Mouse (Mus musculus) embryo, embryonic 11.5 days (tissue): ENCODE measurements around the gene Dctn2.

ENCODE experiments used
- DNase-seq: peaks from one replicate; pipeline ENCODE4 v3.0.0-alpha.2; 2012; ENCODE audit warnings: low read depth, low spot score

The Dctn2 gene

DNA sequence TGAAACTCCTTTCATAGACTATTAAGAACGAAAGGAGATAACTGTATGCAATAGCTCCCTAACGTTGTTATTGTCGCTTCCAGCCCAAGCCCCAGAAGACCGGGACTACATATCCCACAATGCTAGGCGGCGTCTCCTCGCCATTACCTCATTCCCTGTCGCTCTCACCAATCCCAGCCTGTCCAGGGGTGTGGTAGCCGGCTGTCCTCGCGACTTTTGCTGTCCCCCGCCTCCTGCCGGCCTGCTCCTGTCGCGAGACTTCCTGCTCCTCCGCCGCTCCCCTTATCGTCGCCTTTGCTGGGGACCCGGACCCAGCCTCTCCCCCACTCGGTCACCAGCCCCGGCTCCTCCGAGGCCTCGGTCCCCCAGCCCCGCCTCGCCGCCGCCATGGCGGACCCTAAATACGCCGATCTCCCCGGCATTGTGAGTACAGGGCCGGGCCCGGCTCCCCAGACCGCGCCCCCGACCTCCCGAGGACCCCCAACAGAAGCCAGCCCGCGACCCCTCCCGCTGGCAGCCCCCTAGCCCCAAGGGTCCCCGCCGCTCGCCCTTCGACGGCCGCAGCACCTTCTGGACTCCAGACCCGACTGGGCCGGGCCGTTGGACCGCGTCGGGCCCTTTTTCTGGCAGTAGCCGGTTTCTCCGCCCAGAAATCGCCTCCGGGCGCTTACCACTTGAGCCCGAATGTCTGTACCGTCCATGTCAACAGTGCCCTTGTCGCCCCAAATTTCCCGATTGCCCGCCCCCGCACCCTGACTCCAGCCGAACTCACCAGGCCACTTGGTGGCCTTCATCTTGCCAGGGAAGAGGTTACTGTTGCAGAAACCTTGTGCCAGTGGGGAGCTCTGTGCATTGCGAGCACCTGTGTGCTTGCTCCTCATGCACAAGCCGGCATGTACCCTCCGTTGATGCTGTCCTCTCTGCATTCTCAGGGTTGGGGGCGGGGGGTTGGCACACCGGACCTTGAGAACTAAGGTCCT is at the start of gene Dctn2:
Gene Dctn2 (plus strand): TSS at position 257 of the 980 bp plus-strand sequence.
- peak; percentile 88 for DNase-seq

DNA sequence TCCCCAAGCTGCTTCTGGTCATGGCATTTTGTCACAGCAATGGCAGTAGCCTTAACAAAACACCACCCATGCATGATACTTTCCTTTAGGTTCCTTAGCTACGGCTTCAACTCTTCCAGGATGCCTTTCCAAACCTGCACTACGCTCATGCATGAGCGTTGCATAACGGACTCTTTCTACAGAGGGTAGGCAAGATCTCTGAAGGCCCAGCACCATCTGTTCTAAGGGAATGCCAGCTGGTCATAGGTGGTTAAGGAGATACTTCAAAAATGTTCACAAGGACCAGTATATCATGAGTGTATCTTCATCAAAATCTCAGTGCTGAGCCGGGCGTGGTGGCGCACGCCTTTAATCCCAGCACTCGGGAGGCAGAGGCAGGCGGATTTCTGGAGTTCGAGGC is 49.7 kb upstream of the Dctn2 start:
- DNase-seq: no peak

DNA sequence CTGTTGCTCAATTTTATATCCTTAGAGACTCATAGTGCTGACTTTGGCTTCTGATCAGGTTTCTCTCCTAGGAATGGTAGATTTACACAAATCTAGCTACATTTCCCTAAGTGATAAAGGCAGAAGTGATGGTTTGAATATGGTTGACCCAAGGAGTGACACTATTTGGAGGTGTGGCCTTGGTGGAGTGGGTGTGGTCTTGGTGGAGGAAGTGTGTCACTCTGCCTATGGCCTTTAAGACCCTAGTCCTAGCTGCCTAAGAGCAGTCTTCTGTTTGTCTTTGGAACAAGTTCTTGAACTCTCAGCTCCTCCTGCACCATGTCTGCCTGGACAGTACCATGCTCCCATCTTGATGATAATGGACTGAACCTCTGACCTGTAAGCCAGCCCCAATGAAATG is 49.0 kb upstream of the Dctn2 start:
- no peak for DNase-seq

DNA sequence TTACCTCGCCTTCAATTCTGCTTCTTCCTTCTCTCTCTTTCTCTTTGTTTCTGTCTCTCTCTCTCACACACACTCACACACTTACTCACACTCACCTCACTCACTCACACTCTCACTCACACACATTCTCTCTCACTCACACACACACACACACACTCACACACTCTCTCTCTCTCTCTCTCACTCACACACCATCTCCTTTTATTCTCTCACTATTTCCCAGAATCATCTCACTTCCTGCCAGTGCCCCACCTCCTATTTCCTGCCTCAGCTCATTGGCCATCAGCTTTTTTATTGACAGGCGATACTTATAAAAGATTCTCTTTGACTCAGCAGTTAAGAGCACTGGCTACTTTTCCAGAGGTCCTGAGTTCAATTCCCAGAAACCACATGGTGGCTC is 47.8 kb upstream of the Dctn2 start:
- no peak for DNase-seq

DNA sequence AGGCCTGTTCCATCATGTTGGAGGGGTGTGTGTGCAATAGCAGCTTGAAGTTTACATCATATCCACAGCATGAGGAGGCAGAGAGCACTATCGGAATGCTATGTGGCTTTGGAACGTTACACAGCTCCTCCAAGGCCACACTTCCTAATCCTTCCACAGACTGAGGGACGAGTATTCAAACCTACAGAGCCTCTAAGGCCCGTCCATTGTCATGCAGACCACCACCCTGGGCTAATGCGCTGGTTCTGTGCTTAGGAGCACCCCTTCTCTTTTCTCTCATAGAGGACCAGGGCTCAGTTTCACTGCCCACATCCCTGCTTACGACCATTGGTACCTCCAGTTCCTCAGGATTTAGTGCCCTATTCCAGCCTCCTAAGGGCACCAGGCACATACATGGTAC is 41.0 kb upstream of the Dctn2 start:
- no peak for DNase-seq

- DNase-seq: no peak
Observed at GRCm38 (mm10) chr10:127225732-127226131, 40.4 kb upstream of the Dctn2 start.

DNA sequence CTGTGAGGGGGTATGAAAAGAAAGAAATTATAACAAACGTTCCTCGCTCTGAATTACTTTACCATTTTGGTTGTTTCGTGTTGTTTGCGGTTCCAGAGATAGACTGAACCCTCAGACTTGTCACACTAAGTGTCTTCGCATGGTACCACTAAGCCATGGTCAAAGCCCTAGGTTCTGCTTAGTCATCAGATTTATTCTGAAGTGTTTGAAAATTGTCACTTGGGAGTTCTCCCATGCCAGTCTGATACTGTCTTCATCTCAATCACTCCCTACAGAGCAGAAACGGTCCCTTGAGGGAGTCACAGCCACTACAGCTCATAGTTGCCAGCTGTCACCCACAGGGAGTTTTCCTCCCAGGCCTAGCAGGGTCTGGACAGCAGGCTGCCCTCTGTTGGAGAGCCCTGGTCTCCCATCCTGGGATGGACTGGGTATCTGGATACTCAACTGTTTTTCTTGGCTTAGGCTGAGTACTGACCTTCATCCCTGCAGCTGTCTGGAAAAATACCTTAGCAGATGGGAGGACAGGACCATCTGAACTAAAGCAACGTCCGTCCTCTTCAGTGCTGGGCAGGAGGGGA is 39.8 kb upstream of the Dctn2 start:
- DNase-seq: no peak

GRCm38 (mm10) chr10:127227163-127227562 is 39.0 kb upstream of the Dctn2 start:
- DNase-seq: no peak

GRCm38 (mm10) chr10:127228897-127229296 is 37.3 kb upstream of the Dctn2 start:
- peak; percentile 62 for DNase-seq

DNA sequence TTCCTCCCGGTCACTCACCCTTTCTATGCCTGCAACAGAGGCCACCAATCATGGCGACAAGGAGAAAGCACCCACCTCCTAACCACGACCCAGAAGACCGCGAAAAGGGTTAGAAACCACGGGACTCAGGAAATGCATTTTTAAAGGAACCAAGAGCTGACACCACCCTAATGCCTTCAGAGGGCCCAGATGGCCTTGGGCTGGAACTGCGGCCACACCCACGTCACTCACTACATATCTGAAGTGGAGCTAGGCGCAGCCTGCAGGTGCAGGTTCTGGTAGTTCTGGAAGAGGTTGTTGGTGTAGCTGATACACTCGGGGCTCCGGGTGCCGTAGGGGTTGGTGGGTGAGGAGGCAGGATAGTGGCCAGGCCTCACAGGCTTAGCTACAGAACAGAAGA is 35.5 kb upstream of the Dctn2 start:
- DNase-seq: no peak

DNA sequence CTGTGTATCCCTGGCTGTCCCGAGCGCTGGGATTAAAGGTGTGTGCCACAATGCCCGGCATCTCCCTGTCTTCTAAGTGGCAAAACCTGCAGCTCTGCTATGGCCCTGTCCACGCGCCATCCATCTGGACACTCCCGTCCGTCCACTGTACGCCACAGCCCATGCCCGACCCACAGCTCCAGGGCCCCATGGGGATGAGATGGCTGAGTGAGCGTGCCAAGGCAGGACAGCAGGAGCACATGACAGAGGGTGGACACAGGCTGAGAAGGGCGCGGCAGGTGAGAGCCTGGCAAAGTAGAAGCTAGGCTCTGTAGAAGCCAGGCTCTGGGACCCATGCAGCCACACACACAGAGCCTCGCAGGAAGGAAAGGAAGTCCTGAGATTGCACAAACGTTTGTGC is 34.4 kb upstream of the Dctn2 start:
- no peak for DNase-seq

DNA sequence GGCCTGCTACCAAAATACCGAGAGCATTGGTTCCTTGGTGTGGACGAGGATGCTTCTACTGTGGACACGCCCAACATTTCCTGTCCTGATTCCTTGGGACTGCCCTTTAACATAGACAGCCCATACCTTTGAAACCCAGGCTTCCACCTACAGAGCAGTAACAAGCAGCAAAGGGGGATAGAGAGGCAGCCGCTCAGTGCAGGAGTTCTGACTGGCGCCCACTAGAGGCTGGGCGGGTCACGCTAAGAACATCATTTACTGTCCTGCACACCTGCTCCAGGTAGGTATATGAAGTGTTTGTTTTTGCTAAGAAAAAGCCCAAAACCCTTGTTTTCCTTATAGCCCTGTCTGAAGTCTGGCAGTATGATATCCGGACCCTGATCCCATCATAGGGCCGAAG is 33.0 kb upstream of the Dctn2 start:
- no peak for DNase-seq

GRCm38 (mm10) chr10:127236541-127236940 is 29.6 kb upstream of the Dctn2 start:
- DNase-seq: no peak

DNA sequence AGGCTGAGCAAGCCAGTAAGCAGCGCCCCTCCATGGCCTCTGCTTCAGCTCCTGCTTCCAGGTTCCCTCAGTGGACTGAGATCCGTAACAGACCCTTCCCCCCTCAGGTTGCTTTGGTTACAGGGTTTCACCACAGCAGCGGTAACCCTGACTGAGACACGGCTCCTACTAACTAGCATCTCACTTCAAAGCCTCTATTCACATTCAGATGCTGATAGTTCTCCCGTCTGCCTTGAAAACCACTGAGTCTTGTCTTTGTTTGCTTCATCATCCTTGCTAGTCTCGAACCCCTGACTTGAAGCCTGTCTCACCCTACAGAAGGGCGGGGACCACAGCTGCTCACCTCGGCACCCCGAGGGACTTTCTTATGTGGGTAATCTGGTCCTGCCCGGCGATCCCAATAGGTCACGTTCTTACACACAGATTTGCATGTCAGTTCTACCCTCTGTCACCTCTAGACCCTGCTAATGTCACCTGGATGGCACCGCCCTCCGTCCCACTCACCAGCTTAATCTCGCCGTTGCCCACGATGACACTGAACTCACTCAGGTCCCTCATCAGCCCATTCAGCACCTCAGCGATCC is 27.8 kb upstream of the Dctn2 start:
- no peak for DNase-seq

DNA sequence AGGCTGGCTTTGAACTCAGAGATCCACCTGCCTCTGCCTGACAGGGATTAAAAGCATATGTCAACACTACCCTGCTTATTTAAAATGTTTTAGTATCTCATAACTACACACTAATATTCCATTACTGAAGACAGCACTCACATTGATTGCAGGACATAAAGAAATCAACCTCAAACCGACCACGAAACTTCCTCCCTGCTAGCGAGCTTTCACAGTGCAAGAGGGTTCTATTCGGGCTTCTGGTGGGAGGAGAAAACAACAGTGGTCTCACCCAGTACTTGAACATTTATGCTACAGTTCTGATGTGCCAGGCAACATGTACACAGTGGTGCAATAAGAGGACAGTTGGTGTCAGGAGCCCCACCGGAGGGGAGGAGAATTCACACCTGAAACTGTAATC is 15.4 kb upstream of the Dctn2 start:
- no peak for DNase-seq

DNA sequence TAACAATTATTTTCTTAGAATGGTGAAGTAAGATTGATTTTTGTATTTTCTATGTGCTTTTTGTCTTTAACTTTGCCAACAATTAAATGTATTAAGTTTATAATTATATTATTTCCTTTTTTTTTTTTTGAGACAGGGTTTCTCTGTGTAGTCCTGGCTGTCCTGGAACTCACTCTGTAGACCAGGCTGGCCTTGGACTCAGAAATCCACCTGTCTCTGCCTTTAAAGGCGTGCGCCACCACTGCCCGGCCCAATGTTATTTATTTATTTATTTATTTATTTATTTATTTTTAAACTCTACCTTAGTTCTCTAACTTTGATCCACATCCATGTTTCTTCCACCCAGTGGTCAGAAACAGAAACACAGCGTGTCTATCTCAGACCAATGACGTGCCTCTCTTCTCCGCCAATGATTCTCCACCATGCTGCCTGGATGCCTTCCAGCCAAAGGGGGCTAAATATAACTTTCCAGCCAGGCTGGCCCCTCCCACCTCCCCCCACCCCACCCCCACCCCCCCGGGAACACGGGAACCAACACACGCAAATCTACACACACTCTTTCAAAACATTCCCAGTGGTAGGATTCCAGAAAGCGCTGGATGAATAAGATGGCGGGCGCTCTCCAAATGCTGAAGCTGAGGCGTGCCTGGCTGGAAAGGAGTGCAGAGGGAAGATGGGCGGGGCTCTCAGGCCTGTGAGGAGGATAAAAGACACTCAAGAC is 10.4 kb upstream of the Dctn2 start:
- DNase-seq: peak; percentile 53

DNA sequence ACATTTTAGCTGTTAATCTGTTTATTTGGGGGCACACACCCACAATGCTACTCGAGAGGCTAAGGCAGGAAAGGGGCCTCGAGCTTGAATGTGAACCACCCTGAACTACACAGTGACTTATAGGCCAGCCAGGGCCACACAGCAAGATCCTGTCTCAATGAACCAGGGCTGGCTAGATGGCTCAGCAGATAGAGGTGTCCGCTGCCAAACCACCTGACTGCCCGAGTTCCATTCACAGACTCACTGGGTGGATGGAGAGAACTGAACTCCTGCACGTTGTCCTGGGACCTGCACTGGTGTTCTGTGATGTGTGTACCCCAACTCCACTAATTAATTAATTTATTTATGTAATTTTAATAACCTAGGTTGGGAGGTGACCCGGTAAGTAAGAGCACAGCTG is 8.4 kb upstream of the Dctn2 start:
- no peak for DNase-seq

DNA sequence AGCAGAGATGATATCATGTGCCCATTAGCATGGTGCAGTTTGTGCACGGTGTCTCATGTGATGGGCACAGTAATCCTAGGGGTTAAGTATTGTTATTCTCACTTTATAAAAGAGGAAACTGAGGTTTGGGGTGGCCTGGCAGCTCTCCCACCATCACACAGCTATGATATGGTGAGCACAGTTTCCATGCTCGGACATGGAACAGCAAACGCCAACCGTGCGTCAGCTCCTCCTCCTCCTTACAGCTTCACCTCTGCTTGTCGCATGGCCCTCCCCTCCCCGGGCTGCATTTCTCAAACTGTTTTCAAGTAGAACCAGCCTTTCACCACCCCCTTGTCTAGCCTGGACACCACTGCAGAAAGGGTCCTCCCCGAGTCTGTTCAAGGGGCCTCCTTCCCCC is 7.7 kb upstream of the Dctn2 start:
- DNase-seq: no peak

- DNase-seq: no peak
Observed at GRCm38 (mm10) chr10:127261706-127262547, 4.2 kb upstream of the Dctn2 start.

GRCm38 (mm10) chr10:127262548-127263398 is 3.4 kb upstream of the Dctn2 start, which contains the start of gene Kif5a:
TSS of gene Kif5a (minus strand) at chr10:127263348.
- DNase-seq: no peak
